Mouse (Mus musculus) kidney, adult 2 months (tissue): ENCODE data around the gene Ttc28. TPM values are rescaled to one million over a fixed set of nuclear protein-coding genes. Genes with fewer than 3 reads are reported as not detected.

Experiments
- DNase-seq: peaks from one replicate; pipeline ENCODE4 v3.0.0; 2021
- H3K27ac ChIP-seq: fragments of 200-500 bp; 2 replicates; pipeline ENCODE4 v1.5.1; 2012; ENCODE audit warnings: low read depth, low read length, control low read depth, inconsistent platforms; ENCODE audit not compliant: insufficient read depth
- H3K27me3 ChIP-seq: fragments of 200-500 bp; replicated peaks from 2 replicates; pipeline ENCODE4 v1.6.1; 2012; ENCODE audit warnings: mild to moderate bottlenecking, moderate library complexity, low read length, inconsistent platforms; ENCODE audit not compliant: control insufficient read depth, insufficient read depth
- H3K36me3 ChIP-seq: fragments of 200-500 bp; 2 replicates; pipeline ENCODE4 v1.6.1; 2012; ENCODE audit warnings: mild to moderate bottlenecking, moderate library complexity, low read length, inconsistent platforms; ENCODE audit not compliant: control insufficient read depth, insufficient read depth
- H3K4me1 ChIP-seq: fragments of 200-500 bp; 2 replicates; pipeline ENCODE4 v1.6.1; 2011; ENCODE audit warnings: low read length; ENCODE audit not compliant: control insufficient read depth, insufficient read depth
- H3K4me3 ChIP-seq: fragments of 200-500 bp; 2 replicates; pipeline ENCODE4 v1.5.1; 2011; ENCODE audit warnings: mild to moderate bottlenecking, low read depth, low read length, control low read depth; ENCODE audit not compliant: insufficient read depth
- CTCF ChIP-seq: fragments of 200-500 bp; conservative IDR thresholded peaks from 2 replicates; pipeline ENCODE4 v1.5.1; 2011; ENCODE audit warnings: low read depth, mild to moderate bottlenecking, control low read depth, low read length, moderate library complexity, mixed read lengths; ENCODE audit not compliant: insufficient read depth, insufficient read length
- POLR2A ChIP-seq: fragments of 200-500 bp; IDR thresholded peaks from one replicate; pipeline ENCODE4 v1.6.1; 2011; ENCODE audit warnings: low read depth, low read length, control low read depth
- WGBS: fragments of 180-500 bp; shearing (Covaris S2); methylation state at CpG from one replicate; pipeline ENCODE4 v1.1.7; 2018; 5-methylcytosine and 5-hydroxymethylcytosine counted together
- polyA plus RNA-seq: library from polyadenylated mRNA; depleted of rRNA; stranded (reverse); fragments of >200 nt; gene quantifications from 2 replicates; pipeline ENCODE4 v1.2.3, GENCODE M21; 2012

Gene Ttc28
- polyA plus RNA-seq, 1 experiment = 6.6 TPM

GRCm38 (mm10) chr5:111313833-111314232 lies 434.2 kb downstream of the Ttc28 start:
- Histone ChIP-seq H3K4me1 (no peaks in the 10 kb centered on the region), H3K27ac (no peak overlapping the region), H3K27me3 (no peaks in the 10 kb centered on the region), H3K36me3 (no peaks in the 10 kb centered on the region), H3K4me3 (no peak overlapping the region)
- 76% methylated on average over 9 of the region's 9 CpGs for WGBS
- TF ChIP-seq CTCF (no peak), POLR2A (no peak)
- DNase-seq = no peak

GRCm38 (mm10) chr5:111315061-111315460 lies 435.5 kb downstream of the Ttc28 start:
- Histone ChIP-seq H3K4me3 (no peak overlapping the region), H3K36me3 (no peaks in the 10 kb centered on the region), H3K27me3 (no peaks in the 10 kb centered on the region), H3K27ac (no peak overlapping the region), H3K4me1 (no peaks in the 10 kb centered on the region)
- TF ChIP-seq POLR2A = no peak
- TF ChIP-seq CTCF = no peak
- 90% methylated on average over 6 of the region's 6 CpGs for whole genome bisulfite sequencing
- DNase-seq = no peak

- no peaks in the 10 kb centered on the region for H3K4me1 ChIP-seq
- TF ChIP-seq POLR2A (no peak), CTCF (no peak)
- WGBS = 81% methylated on average over 3 of the region's 3 CpGs
- no peaks in the 10 kb centered on the region for H3K27me3 ChIP-seq
- H3K27ac ChIP-seq = no peak overlapping the region
- no peaks in the 10 kb centered on the region for H3K36me3 ChIP-seq
- DNase-seq = no peak
- H3K4me3 ChIP-seq = no peak overlapping the region
Measured at GRCm38 (mm10) chr5:111317526-111317925, 437.9 kb downstream of the Ttc28 start.

- Histone ChIP-seq H3K4me1 (no peaks in the 10 kb centered on the region), H3K27me3 (no peaks in the 10 kb centered on the region), H3K4me3 (no peak overlapping the region), H3K36me3 (no peaks in the 10 kb centered on the region), H3K27ac (no peak overlapping the region)
- 28% methylated on average over 1 of the region's 1 CpGs for WGBS
- TF ChIP-seq CTCF (no peak), POLR2A (no peak)
- peak; percentile 50 for DNase-seq
Measured at GRCm38 (mm10) chr5:111318946-111319345, 439.3 kb downstream of the Ttc28 start.

GRCm38 (mm10) chr5:111325813-111326212 lies 446.2 kb downstream of the Ttc28 start:
- Histone ChIP-seq H3K4me1 (peaks cover 3% of the 10 kb centered on the region; the same call in 1 of the 2 replicates), H3K36me3 (no peaks in the 10 kb centered on the region), H3K4me3 (no peak overlapping the region), H3K27ac (no peak overlapping the region), H3K27me3 (no peaks in the 10 kb centered on the region)
- WGBS = 5% methylated on average over 1 of the region's 1 CpGs
- no peak for TF ChIP-seq POLR2A
- no peak for TF ChIP-seq CTCF
- peak; percentile 17 for DNase-seq

- no peak overlapping the region for H3K27ac ChIP-seq
- no peak overlapping the region for H3K4me3 ChIP-seq
- H3K4me1 ChIP-seq = peaks cover 12% of the 10 kb centered on the region
- DNase-seq = peak; percentile 17
- TF ChIP-seq CTCF (no peak), POLR2A (no peak)
- WGBS = 65% methylated on average over 7 of the region's 7 CpGs
- no peaks in the 10 kb centered on the region for H3K36me3 ChIP-seq
- no peaks in the 10 kb centered on the region for H3K27me3 ChIP-seq
Measured at GRCm38 (mm10) chr5:111327420-111327819, 447.8 kb downstream of the Ttc28 start.

- no peak for TF ChIP-seq POLR2A
- no peak for TF ChIP-seq CTCF
- 10% methylated on average over 10 of the region's 10 CpGs for WGBS
- H3K4me3 ChIP-seq = peak overlapping the region; percentile 84
- no peaks in the 10 kb centered on the region for H3K36me3 ChIP-seq
- H3K27ac ChIP-seq = peak overlapping the region; percentile 91
- DNase-seq = peak; percentile 62
- H3K4me1 ChIP-seq = peaks cover 14% of the 10 kb centered on the region
- H3K27me3 ChIP-seq = no peaks in the 10 kb centered on the region
Measured at GRCm38 (mm10) chr5:111329782-111330416, 450.3 kb downstream of the Ttc28 start.
